Mouse (Mus musculus) retina, postnatal 7 days (tissue): Measurements from ENCODE around the gene Gm6993.

ENCODE experiments used
- DNase-seq: peaks from one replicate; pipeline ENCODE4 v3.0.0-alpha.2; 2012; ENCODE audit warnings: low read depth, low spot score

Gene Gm6993

DNA sequence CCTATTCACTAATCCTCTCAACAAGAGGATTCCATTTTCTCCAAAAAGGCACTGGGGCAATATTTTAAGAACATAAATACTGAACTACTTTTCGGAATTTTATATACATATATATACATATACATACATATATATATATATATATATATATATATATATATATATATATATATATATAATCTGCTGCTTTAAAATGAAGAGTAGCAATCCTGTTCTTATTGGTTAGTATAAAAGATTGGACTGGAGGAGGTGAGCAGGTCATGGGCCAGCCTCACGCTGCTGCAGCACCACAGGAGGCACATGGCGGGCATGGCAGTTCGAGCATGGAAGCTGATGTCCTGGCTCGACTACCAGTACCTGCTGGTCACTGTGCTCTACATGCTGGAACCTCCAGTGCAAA lies at the start of gene Gm6993:
Gene Gm6993 (plus strand): TSS at position 301 of the 400 bp plus-strand sequence.
- no peak for DNase-seq

DNA sequence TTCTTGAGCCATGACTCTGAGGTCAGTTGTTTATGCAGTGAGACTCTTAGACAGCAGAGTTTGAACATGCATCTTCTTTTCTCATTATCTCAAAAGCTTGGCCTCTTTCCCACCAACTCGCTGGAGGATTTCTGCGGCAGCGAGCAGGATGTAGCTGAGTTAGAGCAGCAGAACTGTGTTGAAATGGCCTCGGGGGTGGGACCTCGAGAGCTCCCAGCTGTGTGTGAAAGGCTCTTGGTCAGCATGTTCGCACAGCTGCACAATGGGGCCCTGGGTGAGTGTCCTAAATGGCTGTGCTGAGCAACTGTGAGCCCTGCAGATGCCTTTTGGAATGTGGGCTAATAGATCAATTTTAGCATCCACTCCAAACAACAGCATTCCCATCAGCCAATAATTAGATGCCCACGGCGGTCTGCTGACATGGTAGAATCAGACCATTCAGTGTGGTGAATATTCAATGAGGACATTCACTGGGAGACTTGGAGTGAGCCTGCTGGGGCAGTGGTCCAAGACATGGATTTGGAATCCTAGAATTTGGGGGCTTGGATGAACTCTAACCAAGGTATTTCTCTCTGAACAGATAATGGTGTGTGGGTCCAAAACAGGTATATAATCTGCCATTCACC lies 49.1 kb upstream of the Gm6993 start:
- DNase-seq, result no peak

GRCm38 (mm10) chr12:31202509-31202908 lies 38.1 kb upstream of the Gm6993 start:
- no peak for DNase-seq

DNA sequence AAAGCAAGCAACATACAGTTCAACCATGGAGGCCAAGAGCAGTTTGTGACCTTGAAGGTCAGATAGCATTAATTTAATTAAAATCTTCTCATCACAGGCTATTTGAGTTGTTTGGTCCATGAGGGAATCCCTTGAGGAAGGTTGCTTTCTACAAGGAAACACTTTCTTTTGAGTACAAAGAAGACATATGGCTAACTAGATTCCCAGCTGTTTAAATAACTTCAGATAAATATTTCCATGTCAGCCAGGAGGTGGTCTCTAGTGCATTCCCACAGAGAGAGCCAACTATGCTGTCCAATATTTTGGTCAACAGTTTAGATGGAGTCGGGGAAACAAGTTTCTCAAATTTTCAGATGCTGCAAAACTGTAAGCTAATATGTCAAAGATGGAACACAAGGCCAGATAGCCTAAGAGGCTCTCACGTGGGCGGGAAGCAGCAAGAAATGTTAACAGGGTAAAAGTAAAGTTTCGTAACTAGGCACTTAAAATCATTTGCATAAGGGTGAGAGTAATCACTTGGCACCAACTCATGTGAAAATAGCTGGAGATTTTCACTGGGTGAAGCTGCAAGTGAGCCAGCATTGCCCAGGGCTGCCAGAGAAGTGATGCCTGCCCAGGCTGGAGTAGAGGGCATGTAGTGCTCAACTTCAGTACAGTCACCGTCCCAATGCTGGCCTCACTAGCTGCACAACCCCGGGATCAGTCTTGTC lies 36.7 kb upstream of the Gm6993 start:
- no peak for DNase-seq

GRCm38 (mm10) chr12:31204898-31205297 lies 35.7 kb upstream of the Gm6993 start:
- DNase-seq, result no peak

DNA sequence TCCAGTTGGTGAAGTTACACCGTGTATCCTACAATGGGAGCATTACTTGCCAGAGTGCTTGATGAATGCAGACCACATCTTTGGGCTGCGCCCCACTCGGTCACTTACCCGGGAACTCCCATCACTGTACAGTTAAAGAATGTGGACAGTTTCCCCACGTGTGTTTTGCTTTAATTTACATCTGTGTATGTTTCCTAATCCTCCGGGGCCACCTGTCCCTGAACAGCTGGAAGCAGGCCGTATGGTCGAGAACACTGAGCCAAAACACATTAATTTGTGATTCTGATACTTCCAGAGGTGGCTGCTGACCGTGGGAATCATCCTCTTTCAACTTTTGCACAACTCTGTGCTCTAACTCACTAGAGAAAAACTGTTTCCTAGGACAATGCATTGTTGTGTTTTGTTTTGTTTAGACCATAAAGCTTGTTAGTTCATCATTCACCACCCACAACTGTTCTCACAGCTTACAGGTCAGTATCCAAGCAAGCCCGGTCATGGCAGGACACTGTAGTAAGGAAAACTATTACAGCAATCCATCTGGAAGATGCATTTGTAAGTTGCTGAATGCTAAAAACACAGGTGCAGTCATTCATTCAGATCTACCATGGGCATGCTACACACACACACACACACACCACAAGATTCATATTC lies 34.5 kb upstream of the Gm6993 start:
- no peak for DNase-seq

DNA sequence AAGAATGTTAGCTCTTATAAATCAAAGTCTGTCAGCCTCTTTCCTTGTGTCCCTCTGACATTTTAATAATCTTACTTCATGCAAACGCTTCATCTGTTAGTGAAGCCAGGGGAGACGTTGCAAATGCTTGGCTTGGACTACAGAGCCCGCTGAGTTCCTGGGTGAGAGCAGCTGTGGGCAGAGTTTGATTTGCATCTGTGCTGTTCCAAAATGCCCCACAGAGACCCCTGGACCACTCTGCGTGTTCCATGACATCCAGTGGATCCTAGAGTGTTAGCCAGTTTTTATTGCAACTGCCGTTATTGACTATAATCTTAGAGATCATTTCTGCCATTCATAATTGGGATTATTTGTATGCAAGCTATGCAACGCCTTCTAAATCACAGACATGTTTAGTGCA lies 31.8 kb upstream of the Gm6993 start:
- no peak for DNase-seq

DNA sequence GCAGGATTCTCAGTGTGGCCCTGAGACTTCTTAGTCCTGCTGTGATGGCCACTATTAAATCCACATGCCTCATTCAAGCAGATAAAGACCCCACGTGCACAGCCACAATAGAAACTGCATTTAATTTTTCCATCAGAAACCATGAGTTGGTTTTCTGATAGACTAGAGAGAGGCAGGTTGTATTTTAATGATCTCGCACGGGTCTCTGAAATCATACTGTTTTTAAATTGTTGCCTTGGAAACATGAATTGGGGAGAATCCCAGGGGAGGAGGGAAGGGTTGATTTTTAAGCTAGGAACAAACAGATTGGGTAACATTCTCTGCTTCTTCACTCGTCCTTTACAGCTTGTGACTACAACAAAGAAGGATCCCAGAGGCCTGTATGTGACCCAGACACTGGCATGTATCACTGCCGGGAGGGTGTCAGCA lies 31.2 kb upstream of the Gm6993 start:
- DNase-seq, result no peak

GRCm38 (mm10) chr12:31213556-31213955 lies 27.0 kb upstream of the Gm6993 start:
- DNase-seq, result no peak

DNA sequence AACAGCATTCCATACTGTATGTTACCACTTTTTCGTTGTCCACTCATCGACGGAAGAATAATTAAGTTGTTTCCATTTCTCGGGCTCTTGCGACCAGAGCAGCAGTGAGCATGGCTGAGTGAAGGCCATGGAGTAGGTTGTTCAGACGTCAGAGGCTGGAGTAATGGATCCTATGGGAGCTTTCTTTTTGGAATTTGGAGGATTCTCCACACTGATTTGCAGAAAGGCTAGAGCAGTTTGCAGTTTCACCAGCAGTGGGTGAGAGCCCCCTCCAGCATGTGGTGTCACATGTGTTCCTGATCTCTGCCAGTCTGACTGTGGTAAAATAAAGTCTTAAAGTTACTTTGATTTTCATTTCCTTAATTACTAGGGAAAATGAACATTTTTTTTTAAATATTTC lies 25.6 kb upstream of the Gm6993 start:
- DNase-seq, result no peak

DNA sequence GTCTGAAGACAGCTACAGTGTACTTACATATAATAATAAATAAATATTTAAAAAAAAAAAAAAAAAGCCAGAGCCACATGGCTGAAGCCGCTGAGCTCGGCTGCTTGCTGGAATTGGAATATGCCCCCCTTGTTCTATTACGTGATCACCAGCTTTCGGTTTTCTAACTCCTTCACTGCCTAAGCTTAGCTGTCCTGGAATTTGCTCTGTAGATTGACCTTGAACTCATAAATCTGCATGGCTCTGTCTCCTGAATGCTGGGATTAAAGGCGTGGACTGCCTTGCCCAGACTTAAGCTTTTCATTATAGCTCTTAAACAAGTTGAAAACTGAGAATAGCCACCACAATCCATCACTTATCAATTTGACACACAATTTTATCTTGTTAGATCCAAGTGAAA lies 23.3 kb upstream of the Gm6993 start:
- DNase-seq, result no peak

GRCm38 (mm10) chr12:31218774-31219173 lies 21.8 kb upstream of the Gm6993 start:
- DNase-seq, result no peak

DNA sequence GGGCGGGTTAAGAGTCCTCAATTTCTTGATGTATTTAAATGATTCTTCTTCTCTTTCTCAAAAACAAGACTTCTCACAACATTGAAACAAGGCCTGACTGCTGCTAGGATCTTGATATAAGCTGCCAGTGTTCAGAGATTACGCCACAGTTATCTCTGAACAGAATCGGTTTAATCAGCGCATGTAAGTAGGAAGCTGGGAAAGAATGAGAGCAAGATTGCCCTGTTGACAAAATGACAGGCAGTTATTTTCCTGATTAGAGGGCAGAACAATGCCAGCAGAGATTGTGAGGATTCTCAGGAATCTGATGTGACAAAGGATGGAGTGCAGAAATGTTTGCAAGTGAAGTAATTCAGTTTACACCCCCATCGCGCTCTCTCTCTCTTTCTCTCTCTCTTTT lies 19.0 kb upstream of the Gm6993 start:
- no peak for DNase-seq

GRCm38 (mm10) chr12:31222282-31222681 lies 18.3 kb upstream of the Gm6993 start:
- no peak for DNase-seq

DNA sequence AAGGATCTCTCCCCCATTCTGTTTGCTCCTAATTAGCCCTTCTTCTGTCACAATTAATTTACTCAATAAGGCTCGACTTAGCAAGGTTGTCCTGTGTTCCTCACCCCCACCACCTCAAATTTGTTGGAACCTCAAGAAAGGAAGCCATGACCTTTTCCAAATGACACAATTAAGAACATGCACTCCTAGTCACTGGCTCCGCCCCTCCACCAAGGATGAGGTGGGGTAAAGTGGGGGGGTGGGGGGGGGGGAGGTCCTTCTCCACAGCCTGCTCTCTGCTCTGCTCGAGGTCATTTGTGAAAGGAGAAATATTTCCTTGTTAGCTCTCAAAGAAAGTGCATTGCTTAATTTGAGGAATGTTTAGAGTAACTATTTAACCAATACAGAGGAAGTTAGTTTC lies 17.8 kb upstream of the Gm6993 start:
- no peak for DNase-seq

- DNase-seq, result no peak
Observed at GRCm38 (mm10) chr12:31225451-31225850, 15.1 kb upstream of the Gm6993 start.

- no peak for DNase-seq
Observed at GRCm38 (mm10) chr12:31227167-31227566, 13.4 kb upstream of the Gm6993 start.

DNA sequence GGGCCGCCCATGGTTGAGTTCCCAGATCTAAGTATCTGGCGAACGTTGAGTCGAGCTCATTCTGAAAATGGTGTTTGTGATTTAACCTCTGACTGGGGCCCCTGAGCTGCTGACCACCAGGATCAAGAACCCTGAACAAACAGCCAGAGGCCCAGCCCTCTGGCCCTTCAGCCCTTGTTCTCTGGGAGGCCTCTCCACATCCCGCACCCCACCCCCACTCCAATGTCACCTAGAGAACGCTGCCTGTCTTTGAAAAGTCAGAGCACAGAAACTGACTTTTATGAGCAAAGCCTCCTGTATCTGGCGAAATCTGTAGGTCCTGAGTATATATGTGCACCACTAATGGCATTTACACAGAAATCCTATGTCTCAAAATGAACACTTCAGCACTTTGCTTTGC lies 11.7 kb upstream of the Gm6993 start:
- DNase-seq, result no peak

GRCm38 (mm10) chr12:31232635-31233034 lies 7.9 kb upstream of the Gm6993 start:
- DNase-seq, result no peak

- DNase-seq, result no peak
Observed at GRCm38 (mm10) chr12:31235018-31235417, 5.6 kb upstream of the Gm6993 start.

DNA sequence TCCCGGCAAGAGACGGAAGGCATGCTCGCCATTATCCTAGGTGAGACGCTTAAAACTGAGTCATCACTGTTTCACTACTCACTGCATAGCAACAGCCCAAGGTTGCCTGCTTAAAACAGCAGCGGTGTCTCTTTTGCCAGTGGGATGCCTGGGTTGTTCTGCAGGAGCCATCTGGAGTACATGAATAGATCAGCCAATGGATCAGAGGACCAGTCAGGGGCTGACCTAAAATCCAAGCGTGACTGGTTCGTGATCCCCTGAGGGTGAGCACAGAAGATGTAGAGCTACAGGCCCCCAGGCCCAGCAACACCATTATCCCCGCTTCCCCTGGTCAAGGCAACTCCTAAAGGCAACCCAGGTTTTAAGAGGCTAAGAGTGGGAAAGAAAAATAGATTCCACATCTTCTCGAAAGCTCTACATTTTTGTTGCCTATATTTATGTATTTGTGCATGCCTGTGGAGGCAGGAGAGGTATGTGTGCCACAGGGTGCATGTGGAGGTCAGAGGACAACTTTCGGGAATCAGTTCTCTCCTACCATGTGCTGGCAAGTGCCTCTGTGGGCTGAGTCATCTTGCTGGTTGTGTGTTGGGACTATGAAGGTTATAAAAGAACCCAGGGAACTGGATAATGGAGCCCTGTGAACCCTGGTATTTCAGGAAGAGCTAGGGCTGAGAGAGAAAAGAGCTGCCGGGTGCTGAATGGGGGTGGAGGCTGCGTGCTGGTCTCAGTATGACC lies 3.5 kb upstream of the Gm6993 start:
- DNase-seq, result no peak

- DNase-seq, result no peak
Observed at GRCm38 (mm10) chr12:31239031-31239583, 1.5 kb upstream of the Gm6993 start.
